Mouse (Mus musculus): ENCODE data around the gene Bbs2. TPM values are rescaled to one million over a fixed set of nuclear protein-coding genes. Genes with fewer than 3 reads are reported as not detected.
A peak's percentile ranks its signal among the peaks of the same experiment; 100 is the strongest.

The Bbs2 gene
- 3.4 and 4.3 TPM in 2 replicates for total RNA-seq (2012; rRNA removed)
- polyA plus RNA-seq (2012; ENCODE audit: insufficient read depth in 1 of 2, insufficient read length in 2 of 2, low read depth in 1 of 2, low replicate concordance in 2 of 2, missing spikeins in 1 of 2): 1 to 10 TPM in 1 of 2 experiments, not detected in 1; 6.8 TPM

- Histone ChIP-seq H3K27me3 (ENCODE audit: control insufficient read depth in 1 of 2, insufficient read depth in 2 of 2, low read length in 2 of 2) (peaks cover 3 to 4% of the 10 kb centered on the region in 2 experiments; a peak in 3 of 4 replicates), H3K9me3 (replicated peaks; ENCODE audit: insufficient read depth, low read length) (no peaks in the 10 kb centered on the region), H3K4me3 (ENCODE audit: control insufficient read depth in 1 of 2, insufficient read depth in 1 of 2, low read depth in 2 of 2, low read length in 2 of 2) (peak within 1 kb of the TSS; percentile 74 to 87), H3K36me3 (ENCODE audit: control insufficient read depth in 1 of 2, insufficient read depth in 2 of 2, low read length in 2 of 2) (peaks cover 0 to 11% of the 10 kb centered on the region in 2 experiments; a peak in 2 of 4 replicates), H3K79me2 (ENCODE audit: control insufficient read depth, insufficient read depth, low read length, poor library complexity) (no peaks in the 10 kb centered on the region; the same call in 1 of the 2 replicates), H3K4me1 (ENCODE audit: control insufficient read depth in 1 of 2, insufficient read depth in 2 of 2, low read length in 2 of 2) (peaks cover 0 to 4% of the 10 kb centered on the region in 2 experiments; a peak in 2 of 4 replicates), H3K9ac (ENCODE audit: control insufficient read depth, low read depth, low read length, poor library complexity, severe bottlenecking) (peak within 1 kb of the TSS; percentile 78), H3K27ac (ENCODE audit: control insufficient read depth, low read depth, low read length) (peak within 1 kb of the TSS; percentile 82)
- peak; percentile 99 for DNase-seq (ENCODE audit: low read depth, low spot score)
- peak; percentile 97 for TF ChIP-seq NELFE (IDR thresholded peaks at IDR 0.05; ENCODE audit: low read depth, low read length)
- peak; percentile 48; the same call in 1 of the 2 replicates for TF ChIP-seq E2F4 (IDR thresholded peaks at IDR 0.05; ENCODE audit: borderline replicate concordance, low read depth, low read length)
- peak in 1 of 3 experiments; percentile 11; a peak in 1 of 6 replicates for TF ChIP-seq CTCF (IDR thresholded peaks at IDR 0.05 in 2 of 3, conservative IDR thresholded peaks at IDR 0.05 in 1 of 3; ENCODE audit: control insufficient read depth in 1 of 3, insufficient read depth in 1 of 3, low read depth in 2 of 3, low read length in 3 of 3, poor library complexity in 1 of 3, severe bottlenecking in 1 of 3)
- TF ChIP-seq EP300 (IDR thresholded peaks at IDR 0.05; ENCODE audit: low read depth in 1 of 2, low read length in 2 of 2): no peak
- peak; percentile 83 for TF ChIP-seq MXI1 (IDR thresholded peaks at IDR 0.05; ENCODE audit: low read depth, low read length)
- TF ChIP-seq POLR2AphosphoS5 (IDR thresholded peaks at IDR 0.05; ENCODE audit: borderline replicate concordance, low read depth, low read length): 0 out of 2 replicates have a peak, but pooled peaks have one; percentile 34
- peak; percentile 92 for TF ChIP-seq SIN3A (IDR thresholded peaks at IDR 0.05; ENCODE audit: low read length)
- TF ChIP-seq RCOR1 (IDR thresholded peaks at IDR 0.05; ENCODE audit: low read depth, low read length): no peak
- TF ChIP-seq MAFK (IDR thresholded peaks at IDR 0.05; ENCODE audit: borderline replicate concordance, low read depth, low read length): no peak
- TF ChIP-seq UBTF (IDR thresholded peaks at IDR 0.05; ENCODE audit: borderline replicate concordance, insufficient read depth, low read depth, low read length): no peak
- no peak for TF ChIP-seq CHD2 (IDR thresholded peaks at IDR 0.05; ENCODE audit: low read length)
- TF ChIP-seq NRF1 (IDR thresholded peaks at IDR 0.05; ENCODE audit: insufficient read depth, low read depth, low read length, poor library complexity, severe bottlenecking): peak; percentile 98
- TF ChIP-seq HCFC1 (IDR thresholded peaks at IDR 0.05; ENCODE audit: low read depth, low read length): peak; percentile 89
- TF ChIP-seq TBP (IDR thresholded peaks at IDR 0.05; ENCODE audit: low read depth, low read length): peak; percentile 87
- TF ChIP-seq MYC (IDR thresholded peaks at IDR 0.05; ENCODE audit: low read depth, low read length): peak; percentile 62; the same call in 1 of the 2 replicates
- peak; percentile 35; the same call in 1 of the 2 replicates for TF ChIP-seq USF1 (IDR thresholded peaks at IDR 0.05; ENCODE audit: low read depth, low read length)
- TF ChIP-seq MAX (IDR thresholded peaks at IDR 0.05; ENCODE audit: low read length): peak; percentile 70
- peak; percentile 51; the same call in 1 of the 2 replicates for TF ChIP-seq TCF12 (IDR thresholded peaks at IDR 0.05; ENCODE audit: low read depth, low read length)
- no peak for TF ChIP-seq JUND (IDR thresholded peaks at IDR 0.05; ENCODE audit: low read depth, low read length)
- TF ChIP-seq POLR2AphosphoS2 (IDR thresholded peaks at IDR 0.05; ENCODE audit: low read length): peak; percentile 97
- TF ChIP-seq ETS1 (IDR thresholded peaks at IDR 0.05; ENCODE audit: low read depth, low read length): peak; percentile 43; the same call in 1 of the 2 replicates
- TF ChIP-seq ELF1 (IDR thresholded peaks at IDR 0.05; ENCODE audit: low read depth, low read length): peak; percentile 92
- TF ChIP-seq ZMIZ1 (IDR thresholded peaks at IDR 0.05; ENCODE audit: low read depth, low read length): peak; percentile 97
- TF ChIP-seq MAZ (IDR thresholded peaks at IDR 0.05; ENCODE audit: low read depth, low read length): peak; percentile 64; the same call in 1 of the 2 replicates
- peak; percentile 74 for TF ChIP-seq KAT2A (conservative IDR thresholded peaks at IDR 0.05; ENCODE audit: low read depth, low read length)
- peak; percentile 81 to 99 for TF ChIP-seq POLR2A (IDR thresholded peaks at IDR 0.05; ENCODE audit: control insufficient read depth in 1 of 2, insufficient read depth in 1 of 2, low read depth in 1 of 2, low read length in 2 of 2, poor library complexity in 1 of 2)
Observed at GRCm38 (mm10) chr8:94098081-94098974, at the start of gene Bbs2. Gene Bbs2, minus strand, starts transcription at chr8:94098928.
